Mouse (Mus musculus) liver, embryonic 13.5 days (tissue): ENCODE measurements around the gene Ttn. TPM values are rescaled to one million over a fixed set of nuclear protein-coding genes. Genes with fewer than 3 reads are reported as not detected.

Experiments used
- ATAC-seq: fragments of 200-750 bp; cut with Nextera tagmentation; 2 replicates; pipeline ENCODE4 v1.8.0; 2017; ENCODE audit warnings: low read depth, mild to moderate bottlenecking, moderate number of reproducible peaks, moderate library complexity
- DNase-seq: peaks from one replicate; pipeline ENCODE4 v3.0.0; 2022
- H3K27ac ChIP-seq: fragments of 300-500 bp; sonication (generic); 2 replicates; pipeline ENCODE4 v1.5.1; 2015; ENCODE audit warnings: moderate library complexity, mild to moderate bottlenecking, inconsistent platforms
- H3K27me3 ChIP-seq: fragments of 300-500 bp; sonication (generic); 2 replicates; pipeline ENCODE4 v1.6.1; 2015; ENCODE audit warnings: mild to moderate bottlenecking, inconsistent platforms
- H3K36me3 ChIP-seq: fragments of 300-500 bp; sonication (generic); 2 replicates; pipeline ENCODE4 v1.6.1; 2015; ENCODE audit warnings: mild to moderate bottlenecking, inconsistent platforms
- H3K4me1 ChIP-seq: fragments of 300-500 bp; sonication (generic); replicated peaks from 2 replicates; pipeline ENCODE4 v1.6.1; 2015; ENCODE audit warnings: inconsistent platforms
- H3K4me2 ChIP-seq: fragments of 300-500 bp; sonication (generic); 2 replicates; pipeline ENCODE4 v1.6.1; 2015; ENCODE audit warnings: inconsistent platforms, mild to moderate bottlenecking, moderate library complexity
- H3K4me3 ChIP-seq: fragments of 300-500 bp; sonication (generic); replicated peaks from 2 replicates; pipeline ENCODE4 v1.5.1; 2015; ENCODE audit warnings: mild to moderate bottlenecking, inconsistent platforms
- H3K9ac ChIP-seq: fragments of 300-500 bp; sonication (generic); 2 replicates; pipeline ENCODE4 v1.6.1; 2015; ENCODE audit warnings: mild to moderate bottlenecking, inconsistent platforms
- H3K9me3 ChIP-seq: fragments of 300-500 bp; sonication (generic); replicated peaks from 2 replicates; pipeline ENCODE4 v1.6.1; 2016; ENCODE audit warnings: inconsistent platforms
- whole genome bisulfite sequencing: fragments of 180-500 bp; shearing (Covaris S2); methylation state at CpG from one replicate; pipeline ENCODE4 v1.1.7; 2015; ENCODE audit not compliant: insufficient replicate concordance; 5-methylcytosine and 5-hydroxymethylcytosine counted together
- polyA plus RNA-seq: library from polyadenylated mRNA; unstranded; fragments of >200 nt; fragmentation: Nextera tagmentation; extraction: Ambion mirVana; gene quantifications from 2 replicates; pipeline ENCODE4 v1.2.1, GENCODE M21; 2015

Ttn gene
- polyA plus RNA-seq, 1 experiment from 2014 or later = 1.6 TPM

GRCm38 (mm10) chr2:76981717-76982116 is 630 bp downstream of the Ttn start:
- no peaks in the 10 kb centered on the region for H3K36me3 ChIP-seq
- H3K4me1 ChIP-seq = no peaks in the 10 kb centered on the region
- H3K9ac ChIP-seq = no peak overlapping the region
- WGBS = 43% methylated on average over 5 of the region's 5 CpGs
- no peak overlapping the region for H3K4me2 ChIP-seq
- no peaks in the 10 kb centered on the region for H3K9me3 ChIP-seq
- no peak overlapping the region for H3K4me3 ChIP-seq
- H3K27ac ChIP-seq = no peak overlapping the region
- DNase-seq = no peak
- no peaks in the 10 kb centered on the region for H3K27me3 ChIP-seq
- ATAC-seq = no peak

GRCm38 (mm10) chr2:76980146-76980545 is 2.2 kb downstream of the Ttn start:
- H3K4me3 ChIP-seq = no peak overlapping the region
- H3K9me3 ChIP-seq = no peaks in the 10 kb centered on the region
- 46% methylated on average over 9 of the region's 9 CpGs for WGBS
- H3K4me2 ChIP-seq = no peak overlapping the region
- no peaks in the 10 kb centered on the region for H3K27me3 ChIP-seq
- ATAC-seq (no peak), DNase-seq (peak; percentile 1)
- H3K4me1 ChIP-seq = no peaks in the 10 kb centered on the region
- no peak overlapping the region for H3K9ac ChIP-seq
- no peaks in the 10 kb centered on the region for H3K36me3 ChIP-seq
- no peak overlapping the region for H3K27ac ChIP-seq

GRCm38 (mm10) chr2:76977650-76978049 is 4.7 kb downstream of the Ttn start:
- Histone ChIP-seq H3K27ac (no peak overlapping the region), H3K4me1 (no peaks in the 10 kb centered on the region), H3K36me3 (no peaks in the 10 kb centered on the region), H3K4me2 (no peak overlapping the region), H3K27me3 (no peaks in the 10 kb centered on the region), H3K9me3 (no peaks in the 10 kb centered on the region), H3K9ac (no peak overlapping the region), H3K4me3 (no peak overlapping the region)
- no peak for ATAC-seq
- WGBS = 51% methylated on average over 6 of the region's 6 CpGs
- DNase-seq = no peak

GRCm38 (mm10) chr2:76972051-76972450 is 10.3 kb downstream of the Ttn start:
- no peaks in the 10 kb centered on the region for H3K27me3 ChIP-seq
- no peak overlapping the region for H3K9ac ChIP-seq
- ATAC-seq (no peak), DNase-seq (no peak)
- no peaks in the 10 kb centered on the region for H3K9me3 ChIP-seq
- no peaks in the 10 kb centered on the region for H3K4me1 ChIP-seq
- H3K27ac ChIP-seq = no peak overlapping the region
- no peaks in the 10 kb centered on the region for H3K36me3 ChIP-seq
- H3K4me2 ChIP-seq = no peak overlapping the region
- H3K4me3 ChIP-seq = no peak overlapping the region
- WGBS = 54% methylated on average over 4 of the region's 4 CpGs

GRCm38 (mm10) chr2:76971069-76971468 is 11.3 kb downstream of the Ttn start:
- Histone ChIP-seq H3K27ac (no peak overlapping the region), H3K4me2 (no peak overlapping the region), H3K27me3 (no peaks in the 10 kb centered on the region), H3K9ac (no peak overlapping the region), H3K36me3 (no peaks in the 10 kb centered on the region), H3K4me1 (no peaks in the 10 kb centered on the region), H3K4me3 (no peak overlapping the region), H3K9me3 (no peaks in the 10 kb centered on the region)
- DNase-seq (no peak), ATAC-seq (no peak)
- WGBS = 61% methylated on average over 5 of the region's 5 CpGs

GRCm38 (mm10) chr2:76970669-76971068 is 11.7 kb downstream of the Ttn start:
- H3K9ac ChIP-seq = no peak overlapping the region
- 15% methylated on average over 4 of the region's 4 CpGs for WGBS
- no peaks in the 10 kb centered on the region for H3K9me3 ChIP-seq
- no peak overlapping the region for H3K4me2 ChIP-seq
- DNase-seq (no peak), ATAC-seq (no peak)
- no peaks in the 10 kb centered on the region for H3K27me3 ChIP-seq
- no peaks in the 10 kb centered on the region for H3K4me1 ChIP-seq
- H3K4me3 ChIP-seq = no peak overlapping the region
- H3K27ac ChIP-seq = no peak overlapping the region
- H3K36me3 ChIP-seq = no peaks in the 10 kb centered on the region

GRCm38 (mm10) chr2:76970204-76970603 is 12.1 kb downstream of the Ttn start:
- H3K36me3 ChIP-seq = no peaks in the 10 kb centered on the region
- ATAC-seq (no peak), DNase-seq (no peak)
- WGBS = 12% methylated on average over 6 of the region's 6 CpGs
- no peak overlapping the region for H3K4me2 ChIP-seq
- H3K4me1 ChIP-seq = no peaks in the 10 kb centered on the region
- no peak overlapping the region for H3K9ac ChIP-seq
- H3K9me3 ChIP-seq = no peaks in the 10 kb centered on the region
- no peaks in the 10 kb centered on the region for H3K27me3 ChIP-seq
- H3K27ac ChIP-seq = no peak overlapping the region
- no peak overlapping the region for H3K4me3 ChIP-seq

GRCm38 (mm10) chr2:76969637-76970036 is 12.7 kb downstream of the Ttn start:
- Histone ChIP-seq H3K4me3 (no peak overlapping the region), H3K9me3 (no peaks in the 10 kb centered on the region), H3K9ac (no peak overlapping the region), H3K27me3 (no peaks in the 10 kb centered on the region), H3K4me1 (no peaks in the 10 kb centered on the region), H3K36me3 (no peaks in the 10 kb centered on the region), H3K4me2 (no peak overlapping the region), H3K27ac (no peak overlapping the region)
- ATAC-seq (no peak), DNase-seq (no peak)
- 64% methylated on average over 21 of the region's 21 CpGs for WGBS

- WGBS = 21% methylated on average over 8 of the region's 8 CpGs
- ATAC-seq = no peak
These were observed 13.4 kb downstream of the Ttn start for GRCm38 (mm10) chr2:76968919-76969318.

GRCm38 (mm10) chr2:76966582-76966981 is 15.8 kb downstream of the Ttn start:
- H3K4me3 ChIP-seq = no peak overlapping the region
- DNase-seq = no peak
- H3K36me3 ChIP-seq = no peaks in the 10 kb centered on the region
- ATAC-seq = no peak
- H3K4me2 ChIP-seq = no peak overlapping the region
- no peaks in the 10 kb centered on the region for H3K9me3 ChIP-seq
- no peaks in the 10 kb centered on the region for H3K4me1 ChIP-seq
- 71% methylated on average over 6 of the region's 6 CpGs for WGBS
- no peaks in the 10 kb centered on the region for H3K27me3 ChIP-seq
- H3K9ac ChIP-seq = no peak overlapping the region
- no peak overlapping the region for H3K27ac ChIP-seq

More at GRCm38 (mm10) chr2:76968919-76969318, 13.4 kb downstream of the Ttn start:
- H3K9ac ChIP-seq = no peak overlapping the region
- H3K27me3 ChIP-seq = no peaks in the 10 kb centered on the region
- DNase-seq = peak; percentile 13
- H3K9me3 ChIP-seq = no peaks in the 10 kb centered on the region
- H3K4me2 ChIP-seq = no peak overlapping the region
- H3K4me3 ChIP-seq = no peak overlapping the region
- no peaks in the 10 kb centered on the region for H3K36me3 ChIP-seq
- H3K4me1 ChIP-seq = no peaks in the 10 kb centered on the region
- no peak overlapping the region for H3K27ac ChIP-seq

GRCm38 (mm10) chr2:76966013-76966412 is 16.3 kb downstream of the Ttn start:
- 61% methylated on average over 2 of the region's 2 CpGs for WGBS
- no peaks in the 10 kb centered on the region for H3K36me3 ChIP-seq
- no peak overlapping the region for H3K27ac ChIP-seq
- DNase-seq = no peak
- H3K27me3 ChIP-seq = no peaks in the 10 kb centered on the region
- no peak for ATAC-seq
- H3K9ac ChIP-seq = no peak overlapping the region
- H3K4me2 ChIP-seq = no peak overlapping the region
- H3K4me1 ChIP-seq = no peaks in the 10 kb centered on the region
- H3K4me3 ChIP-seq = no peak overlapping the region
- no peaks in the 10 kb centered on the region for H3K9me3 ChIP-seq

GRCm38 (mm10) chr2:76965542-76965941 is 16.8 kb downstream of the Ttn start:
- Histone ChIP-seq H3K36me3 (no peaks in the 10 kb centered on the region), H3K4me2 (no peak overlapping the region), H3K9me3 (no peaks in the 10 kb centered on the region), H3K9ac (no peak overlapping the region), H3K27me3 (no peaks in the 10 kb centered on the region), H3K4me3 (no peak overlapping the region), H3K4me1 (no peaks in the 10 kb centered on the region), H3K27ac (no peak overlapping the region)
- WGBS = 80% methylated on average over 7 of the region's 7 CpGs
- DNase-seq (no peak), ATAC-seq (no peak)
